Mouse (Mus musculus): ENCODE data around the gene 2810021J22Rik. TPM values are rescaled to one million over a fixed set of nuclear protein-coding genes. Genes with fewer than 3 reads are reported as not detected.

2810021J22Rik gene
- polyA plus RNA-seq (2014; fragmentation: Illumina TruSeq; extraction: RNeasy Lipid Tissue Mini Kit (QIAGEN cat#74804); ENCODE audit: low read depth, low replicate concordance): 6.7 TPM

GRCm38 (mm10) chr11:58867039-58867953 lies at the start of gene 2810021J22Rik:
2810021J22Rik (plus strand) TSS chr11:58867216.

GRCm38 (mm10) chr11:58828937-58829336 lies 38.1 kb upstream of the 2810021J22Rik start, which contains the start of gene Olfr312:
Olfr312 (plus strand) TSS chr11:58829237.

GRCm38 (mm10) chr11:58838951-58839350 lies 28.1 kb upstream of the 2810021J22Rik start, which contains the start of gene Olfr311:
Olfr311 (plus strand) TSS chr11:58839251.

GRCm38 (mm10) chr11:58846919-58847461 lies 20.0 kb upstream of the 2810021J22Rik start, which contains the start of gene Gm12258:
Gm12258 (plus strand) TSS chr11:58847158.

GRCm38 (mm10) chr11:58903511-58904409 lies 36.7 kb downstream of the 2810021J22Rik start, which contains the start of gene Zfp39:
Zfp39 (minus strand) TSS chr11:58904225.

GRCm38 (mm10) chr11:58917745-58918366 lies 50.8 kb downstream of the 2810021J22Rik start, which contains the start of gene Btnl10:
Btnl10 (plus strand) TSS chr11:58917908.

Other genes starting within 250 kb of the 2810021J22Rik start
- not detected for gene Olfr323, start 236.7 kb upstream of the 2810021J22Rik start, polyA plus RNA-seq (2014; fragmentation: Illumina TruSeq; extraction: RNeasy Lipid Tissue Mini Kit (QIAGEN cat#74804); ENCODE audit: low read depth, low replicate concordance)
- gene Trim58, start 226.8 kb upstream of the 2810021J22Rik start, polyA plus RNA-seq (2014; fragmentation: Illumina TruSeq; extraction: RNeasy Lipid Tissue Mini Kit (QIAGEN cat#74804); ENCODE audit: low read depth, low replicate concordance): not detected
- gene Olfr322, start 208.4 kb upstream of the 2810021J22Rik start, polyA plus RNA-seq (2014; fragmentation: Illumina TruSeq; extraction: RNeasy Lipid Tissue Mini Kit (QIAGEN cat#74804); ENCODE audit: low read depth, low replicate concordance): not detected
- not detected for gene Olfr320, start 186.1 kb upstream of the 2810021J22Rik start, polyA plus RNA-seq (2014; fragmentation: Illumina TruSeq; extraction: RNeasy Lipid Tissue Mini Kit (QIAGEN cat#74804); ENCODE audit: low read depth, low replicate concordance)
- not detected for gene Olfr319, start 168.1 kb upstream of the 2810021J22Rik start, polyA plus RNA-seq (2014; fragmentation: Illumina TruSeq; extraction: RNeasy Lipid Tissue Mini Kit (QIAGEN cat#74804); ENCODE audit: low read depth, low replicate concordance)
- gene Olfr318, start 143.2 kb upstream of the 2810021J22Rik start, polyA plus RNA-seq (2014; fragmentation: Illumina TruSeq; extraction: RNeasy Lipid Tissue Mini Kit (QIAGEN cat#74804); ENCODE audit: low read depth, low replicate concordance): not detected
- not detected for gene Olfr317, start 128.0 kb upstream of the 2810021J22Rik start, polyA plus RNA-seq (2014; fragmentation: Illumina TruSeq; extraction: RNeasy Lipid Tissue Mini Kit (QIAGEN cat#74804); ENCODE audit: low read depth, low replicate concordance)
- not detected for gene Olfr316, start 114.5 kb upstream of the 2810021J22Rik start, polyA plus RNA-seq (2014; fragmentation: Illumina TruSeq; extraction: RNeasy Lipid Tissue Mini Kit (QIAGEN cat#74804); ENCODE audit: low read depth, low replicate concordance)
- not detected for gene Olfr315, start 94.0 kb upstream of the 2810021J22Rik start, polyA plus RNA-seq (2014; fragmentation: Illumina TruSeq; extraction: RNeasy Lipid Tissue Mini Kit (QIAGEN cat#74804); ENCODE audit: low read depth, low replicate concordance)
- gene Olfr314, start 84.3 kb upstream of the 2810021J22Rik start, polyA plus RNA-seq (2014; fragmentation: Illumina TruSeq; extraction: RNeasy Lipid Tissue Mini Kit (QIAGEN cat#74804); ENCODE audit: low read depth, low replicate concordance): not detected
- 4.1 TPM for gene Fam183b, start 65.3 kb upstream of the 2810021J22Rik start, polyA plus RNA-seq (2014; fragmentation: Illumina TruSeq; extraction: RNeasy Lipid Tissue Mini Kit (QIAGEN cat#74804); ENCODE audit: low read depth, low replicate concordance)
- not detected for gene Olfr313, start 52.2 kb upstream of the 2810021J22Rik start, polyA plus RNA-seq (2014; fragmentation: Illumina TruSeq; extraction: RNeasy Lipid Tissue Mini Kit (QIAGEN cat#74804); ENCODE audit: low read depth, low replicate concordance)
- not detected for gene Olfr312, start 38.0 kb upstream of the 2810021J22Rik start, polyA plus RNA-seq (2014; fragmentation: Illumina TruSeq; extraction: RNeasy Lipid Tissue Mini Kit (QIAGEN cat#74804); ENCODE audit: low read depth, low replicate concordance)
- gene Olfr311, start 28.0 kb upstream of the 2810021J22Rik start, polyA plus RNA-seq (2014; fragmentation: Illumina TruSeq; extraction: RNeasy Lipid Tissue Mini Kit (QIAGEN cat#74804); ENCODE audit: low read depth, low replicate concordance): not detected
- 5.5 TPM for gene Gm12258, start 20.1 kb upstream of the 2810021J22Rik start, polyA plus RNA-seq (2014; fragmentation: Illumina TruSeq; extraction: RNeasy Lipid Tissue Mini Kit (QIAGEN cat#74804); ENCODE audit: low read depth, low replicate concordance)
- 5.9 TPM for gene Zfp39, start 37.0 kb downstream of the 2810021J22Rik start, polyA plus RNA-seq (2014; fragmentation: Illumina TruSeq; extraction: RNeasy Lipid Tissue Mini Kit (QIAGEN cat#74804); ENCODE audit: low read depth, low replicate concordance)
- gene Btnl10, start 50.7 kb downstream of the 2810021J22Rik start, polyA plus RNA-seq (2014; fragmentation: Illumina TruSeq; extraction: RNeasy Lipid Tissue Mini Kit (QIAGEN cat#74804); ENCODE audit: low read depth, low replicate concordance): not detected
- 13.2 TPM for gene Rnf187, start 71.7 kb downstream of the 2810021J22Rik start, polyA plus RNA-seq (2014; fragmentation: Illumina TruSeq; extraction: RNeasy Lipid Tissue Mini Kit (QIAGEN cat#74804); ENCODE audit: low read depth, low replicate concordance)
- not detected for gene Hist3h2ba, start 81.7 kb downstream of the 2810021J22Rik start, polyA plus RNA-seq (2014; fragmentation: Illumina TruSeq; extraction: RNeasy Lipid Tissue Mini Kit (QIAGEN cat#74804); ENCODE audit: low read depth, low replicate concordance)
- gene Hist3h2a, start 87.5 kb downstream of the 2810021J22Rik start, polyA plus RNA-seq (2014; fragmentation: Illumina TruSeq; extraction: RNeasy Lipid Tissue Mini Kit (QIAGEN cat#74804); ENCODE audit: low read depth, low replicate concordance): 13.1 TPM
- not detected for gene Trim17, start 87.5 kb downstream of the 2810021J22Rik start, polyA plus RNA-seq (2014; fragmentation: Illumina TruSeq; extraction: RNeasy Lipid Tissue Mini Kit (QIAGEN cat#74804); ENCODE audit: low read depth, low replicate concordance)
- 1.3 TPM for gene Trim11, start 110.9 kb downstream of the 2810021J22Rik start, polyA plus RNA-seq (2014; fragmentation: Illumina TruSeq; extraction: RNeasy Lipid Tissue Mini Kit (QIAGEN cat#74804); ENCODE audit: low read depth, low replicate concordance)